ENCODE assay signal across 11 mouse cellular contexts in the genomic region with DNA sequence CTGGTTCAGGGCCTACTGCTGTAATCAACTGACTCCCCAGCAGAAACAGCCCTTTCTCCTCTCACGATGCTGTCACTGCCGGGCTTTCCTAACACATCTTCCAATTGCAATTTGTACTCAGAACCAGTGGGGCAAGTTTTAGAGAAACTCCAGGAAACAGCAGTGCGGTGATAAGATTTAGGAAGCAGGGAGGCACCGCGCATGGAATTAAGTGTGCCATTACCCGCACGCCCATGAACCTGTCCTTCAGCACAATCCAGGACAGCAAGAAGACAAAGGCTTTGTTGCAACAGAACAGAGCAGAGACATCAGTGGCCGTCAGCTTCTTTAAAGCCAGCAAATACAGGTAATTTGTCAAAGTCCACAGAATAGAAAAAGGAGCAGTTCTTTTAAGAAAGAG.
"Had no signal": no experiment of that assay in that cellular context is flagged by ENCODE, and none has a peak within 500 bp of the region (broad histone marks: within the 10 kb centered on the region; RNA-seq: fewer than 3 reads in every experiment).

No protein-coding gene starts in this region.

- H3K9ac ChIP-seq: limb, embryonic 15.5 days; liver, embryonic 12.5 days; midbrain, embryonic 15.5 days; neural tube, embryonic 13.5 days had no signal

- H3K9me3 ChIP-seq: limb, embryonic 15.5 days; liver, embryonic 12.5 days; midbrain, embryonic 15.5 days; neural tube, embryonic 13.5 days had no signal

- H3K27me3 ChIP-seq: limb, embryonic 15.5 days; liver, embryonic 12.5 days; midbrain, embryonic 15.5 days; neural tube, embryonic 13.5 days had no signal

- DNase-seq: kidney, adult 9 months; kidney, postnatal 36 days; layer of hippocampus, adult 9-11 months; layer of hippocampus, postnatal 36 days; thymus, adult 2 months; thymus, postnatal 25 days had no signal

- H3K27ac ChIP-seq: kidney, postnatal 0 days; limb, embryonic 15.5 days; liver, embryonic 12.5 days; midbrain, embryonic 15.5 days; neural tube, embryonic 13.5 days had no signal

- ATAC-seq: liver, embryonic 12.5 days; midbrain, embryonic 15.5 days had no signal

- H3K4me2 ChIP-seq: limb, embryonic 15.5 days; liver, embryonic 12.5 days; midbrain, embryonic 15.5 days; neural tube, embryonic 13.5 days had no signal

- H3K4me1 ChIP-seq: limb, embryonic 15.5 days; liver, embryonic 12.5 days had no signal

- H3K36me3 ChIP-seq: limb, embryonic 15.5 days; liver, embryonic 12.5 days; midbrain, embryonic 15.5 days; neural tube, embryonic 13.5 days had no signal

- H3K4me3 ChIP-seq: limb, embryonic 15.5 days; liver, embryonic 12.5 days; midbrain, embryonic 15.5 days; neural tube, embryonic 13.5 days had no signal
